Mouse (Mus musculus) ES-Bruce4 (cell line): ENCODE data around the gene Lrrc74b. TPM values are rescaled to one million over a fixed set of nuclear protein-coding genes. Genes with fewer than 3 reads are reported as not detected.
A peak's percentile ranks its signal among the peaks of the same experiment; 100 is the strongest.

Source experiments
- H3K27ac ChIP-seq: 2 replicates; pipeline ENCODE4 v1.5.1; 2012; ENCODE audit warnings: low read length, inconsistent platforms; ENCODE audit not compliant: insufficient read depth
- H3K27me3 ChIP-seq: 2 replicates; pipeline ENCODE4 v1.6.1; 2012; ENCODE audit warnings: mild to moderate bottlenecking, low read length, inconsistent platforms; ENCODE audit not compliant: control insufficient read depth, poor library complexity, insufficient read depth, severe bottlenecking
- H3K36me3 ChIP-seq: 2 replicates; pipeline ENCODE4 v1.6.1; 2012; ENCODE audit warnings: inconsistent platforms, mild to moderate bottlenecking, low read length, moderate library complexity; ENCODE audit not compliant: control insufficient read depth, poor library complexity, insufficient read depth, severe bottlenecking
- H3K4me1 ChIP-seq: one replicate; pipeline ENCODE4 v1.8.1; 2011; ENCODE audit warnings: low read length; ENCODE audit not compliant: control insufficient read depth, insufficient read depth
- H3K4me3 ChIP-seq: 2 replicates; pipeline ENCODE4 v1.5.1; 2011; ENCODE audit warnings: low read depth, mild to moderate bottlenecking, low read length
- H3K9ac ChIP-seq: 2 replicates; pipeline ENCODE4 v1.6.1; 2012; ENCODE audit warnings: low read depth, mild to moderate bottlenecking, inconsistent platforms; ENCODE audit not compliant: poor library complexity, severe bottlenecking
- H3K9me3 ChIP-seq: replicated peaks from 2 replicates; pipeline ENCODE4 v1.6.1; 2012; ENCODE audit warnings: mild to moderate bottlenecking, low read length, inconsistent platforms; ENCODE audit not compliant: control insufficient read depth, poor library complexity, insufficient read depth, severe bottlenecking
- CTCF ChIP-seq: IDR thresholded peaks from one replicate; pipeline ENCODE4 v1.8.1; 2011; ENCODE audit warnings: low read depth, low read length
- EP300 ChIP-seq: IDR thresholded peaks from 2 replicates; pipeline ENCODE4 v1.6.1; 2011; ENCODE audit warnings: low read depth, low read length; ENCODE audit not compliant: insufficient read depth
- POLR2A ChIP-seq: IDR thresholded peaks from one replicate; pipeline ENCODE4 v1.8.1; 2011; ENCODE audit warnings: low read length; ENCODE audit not compliant: insufficient read depth
- polyA plus RNA-seq: library from polyadenylated mRNA; stranded (reverse); fragments of >200 nt; gene quantifications from 2 replicates; pipeline ENCODE4 v1.2.4, GENCODE M21; 2011; ENCODE audit warnings: low read depth; ENCODE audit not compliant: missing spikeins, insufficient read depth, insufficient read length

Gene Lrrc74b
- 1.6 and 1.8 TPM in 2 replicates for polyA plus RNA-seq

GRCm38 (mm10) chr16:17561128-17561750, at the start of gene Lrrc74b:
Gene Lrrc74b, minus strand, starts transcription at chr16:17561247.
- H3K27me3 ChIP-seq = no peaks in the 10 kb centered on the region
- no peak within 1 kb of the TSS for H3K9ac ChIP-seq
- H3K4me3 ChIP-seq = peak within 1 kb of the TSS; percentile 66
- H3K4me1 ChIP-seq = no peaks in the 10 kb centered on the region
- H3K9me3 ChIP-seq = no peaks in the 10 kb centered on the region
- TF ChIP-seq CTCF (no peak), EP300 (no peak), POLR2A (no peak)
- no peaks in the 10 kb centered on the region for H3K36me3 ChIP-seq
- H3K27ac ChIP-seq = no peak within 1 kb of the TSS

- no peaks in the 10 kb centered on the region; the same call in 1 of the 2 replicates for H3K9me3 ChIP-seq
- no peaks in the 10 kb centered on the region for H3K36me3 ChIP-seq
- no peak overlapping the region for H3K9ac ChIP-seq
- H3K4me1 ChIP-seq = no peaks in the 10 kb centered on the region
- no peak overlapping the region for H3K4me3 ChIP-seq
- no peak for TF ChIP-seq POLR2A
- no peak for TF ChIP-seq CTCF
- TF ChIP-seq EP300 = no peak
- H3K27me3 ChIP-seq = no peaks in the 10 kb centered on the region
- no peak overlapping the region for H3K27ac ChIP-seq
Observed at GRCm38 (mm10) chr16:17605684-17606083, 44.6 kb upstream of the Lrrc74b start.

- no peak overlapping the region for H3K27ac ChIP-seq
- H3K4me1 ChIP-seq = no peaks in the 10 kb centered on the region
- no peak for TF ChIP-seq POLR2A
- no peak for TF ChIP-seq CTCF
- TF ChIP-seq EP300 = no peak
- H3K9me3 ChIP-seq = no peaks in the 10 kb centered on the region; the same call in 1 of the 2 replicates
- H3K9ac ChIP-seq = no peak overlapping the region
- no peaks in the 10 kb centered on the region for H3K36me3 ChIP-seq
- H3K27me3 ChIP-seq = no peaks in the 10 kb centered on the region
- H3K4me3 ChIP-seq = no peak overlapping the region
Observed at GRCm38 (mm10) chr16:17604941-17605340, 43.9 kb upstream of the Lrrc74b start.

GRCm38 (mm10) chr16:17600944-17601562, 40.0 kb upstream of the Lrrc74b start:
- Histone ChIP-seq H3K27ac (no peak overlapping the region), H3K36me3 (no peaks in the 10 kb centered on the region), H3K4me3 (no peak overlapping the region), H3K4me1 (no peaks in the 10 kb centered on the region), H3K27me3 (no peaks in the 10 kb centered on the region), H3K9ac (no peak overlapping the region), H3K9me3 (no peaks in the 10 kb centered on the region)
- peak; percentile 52 for TF ChIP-seq CTCF
- TF ChIP-seq POLR2A = no peak
- no peak for TF ChIP-seq EP300

GRCm38 (mm10) chr16:17590731-17591130, 29.7 kb upstream of the Lrrc74b start:
- TF ChIP-seq POLR2A (no peak), CTCF (no peak), EP300 (no peak)
- no peak overlapping the region for H3K9ac ChIP-seq

GRCm38 (mm10) chr16:17584555-17584954, 23.5 kb upstream of the Lrrc74b start:
- TF ChIP-seq EP300 = no peak
- no peak for TF ChIP-seq CTCF
- TF ChIP-seq POLR2A = no peak
- Histone ChIP-seq H3K9me3 (peaks cover 13% of the 10 kb centered on the region), H3K9ac (no peak overlapping the region), H3K4me1 (no peaks in the 10 kb centered on the region), H3K4me3 (no peak overlapping the region), H3K36me3 (no peaks in the 10 kb centered on the region), H3K27me3 (no peaks in the 10 kb centered on the region), H3K27ac (no peak overlapping the region)

More at GRCm38 (mm10) chr16:17590731-17591130, 29.7 kb upstream of the Lrrc74b start:
- Histone ChIP-seq H3K27me3 (no peaks in the 10 kb centered on the region; the same call in 1 of the 2 replicates), H3K4me1 (no peaks in the 10 kb centered on the region), H3K27ac (no peak overlapping the region), H3K9me3 (peaks cover 14% of the 10 kb centered on the region), H3K36me3 (no peaks in the 10 kb centered on the region), H3K4me3 (no peak overlapping the region)
